Mouse (Mus musculus): Measurements from ENCODE around the gene Gm20708.
"Not testable (repeated sequence)": the region's sequence is repeated elsewhere in the genome, so short reads cannot be mapped to it uniquely, and the experiment has no call there.

Gene Gm20708

DNA sequence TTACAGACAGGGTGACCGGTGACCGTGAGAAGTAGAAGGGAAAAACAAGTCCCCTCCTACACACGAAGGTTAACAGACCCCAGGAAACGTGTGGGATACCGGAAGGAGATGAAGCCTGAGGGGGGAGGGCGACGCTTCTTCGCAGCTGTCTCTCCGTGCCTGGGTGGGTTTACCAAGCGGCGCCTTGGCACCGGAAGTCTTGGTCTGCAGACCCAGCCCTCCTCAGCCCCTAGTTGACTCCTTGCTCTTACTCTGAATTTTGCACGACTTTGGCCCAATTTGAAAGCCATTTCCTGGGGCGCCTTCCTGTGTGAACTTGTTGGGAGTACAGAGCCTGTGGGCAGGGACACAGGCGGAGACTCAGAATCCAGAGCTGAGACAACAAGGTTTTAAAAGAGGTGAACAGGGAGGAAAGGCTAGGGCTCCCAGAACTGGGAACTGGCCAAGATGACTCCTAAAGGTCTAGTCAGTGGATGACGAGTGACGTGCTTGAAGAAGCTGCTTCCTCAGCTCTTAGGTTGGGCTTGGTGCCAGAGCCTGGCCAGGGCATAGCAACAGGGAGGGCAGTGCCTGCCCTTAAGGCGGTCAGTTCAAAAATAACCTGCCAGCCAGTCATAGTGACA lies 28.2 kb upstream of the Gm20708 start:
- DNase-seq (ENCODE audit: low spot score): no peak

DNA sequence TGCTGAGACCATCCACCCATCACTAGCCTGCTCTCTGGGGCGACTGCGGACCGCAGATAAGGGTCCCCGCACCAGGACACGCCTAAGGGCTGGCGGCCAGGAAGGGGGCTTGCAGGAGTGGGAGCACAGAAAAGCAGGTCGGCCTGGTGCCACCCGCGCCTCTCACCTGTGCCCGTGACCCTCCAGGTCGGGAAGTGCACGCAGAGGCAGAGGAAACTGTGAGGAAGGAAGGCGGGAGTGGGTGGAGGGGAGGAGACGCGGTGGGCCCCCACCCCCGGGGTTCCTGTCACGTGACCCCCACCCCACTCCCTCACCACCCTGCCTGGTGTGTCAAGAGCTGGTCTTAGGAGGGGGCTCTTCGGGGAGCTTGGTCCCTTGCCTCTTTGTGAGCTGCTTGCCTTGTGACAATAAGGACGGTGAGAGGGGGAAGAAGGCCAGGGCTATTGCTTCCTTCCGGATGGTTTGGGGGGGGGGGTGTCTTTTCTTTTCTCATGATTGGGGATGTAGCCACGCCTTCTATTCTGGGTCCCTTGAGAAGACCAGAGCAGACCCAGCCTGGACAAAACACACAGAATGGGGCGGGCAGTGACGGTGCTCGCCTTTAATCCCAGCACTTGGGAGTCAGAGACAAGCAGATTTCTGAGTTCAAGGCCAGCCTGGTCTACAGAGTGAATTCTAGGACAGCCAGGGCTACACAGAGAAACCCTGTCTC lies 27.3 kb upstream of the Gm20708 start, which contains the start of the genes Tmc8 and Tmc6:
Tmc8 (plus strand) TSS at position 84 of the 712 bp plus-strand sequence.
Tmc6 (minus strand) TSS at position 206 of the 712 bp plus-strand sequence.
- no peak for DNase-seq (ENCODE audit: low spot score)

DNA sequence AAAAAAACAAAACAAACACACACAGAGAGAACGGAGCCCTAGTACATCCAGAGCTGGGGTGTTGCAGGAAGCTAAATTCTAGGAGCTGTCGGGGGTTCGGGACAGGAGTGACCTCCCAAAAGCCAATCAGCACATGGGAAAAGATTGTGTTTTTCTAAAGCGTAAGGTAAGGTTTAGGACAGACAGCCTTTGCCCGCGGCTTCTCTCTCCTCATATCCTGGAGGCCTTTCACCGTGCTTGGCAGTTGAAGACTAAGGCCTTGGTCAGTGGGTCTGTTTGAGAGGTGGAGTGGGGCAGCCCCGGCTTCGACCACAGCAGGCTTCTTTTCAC lies 26.8 kb upstream of the Gm20708 start:
- DNase-seq (ENCODE audit: low spot score): no peak

GRCm38 (mm10) chr11:117783089-117783488 lies 26.4 kb upstream of the Gm20708 start:
- peak; percentile 83 for DNase-seq (ENCODE audit: low spot score)

DNA sequence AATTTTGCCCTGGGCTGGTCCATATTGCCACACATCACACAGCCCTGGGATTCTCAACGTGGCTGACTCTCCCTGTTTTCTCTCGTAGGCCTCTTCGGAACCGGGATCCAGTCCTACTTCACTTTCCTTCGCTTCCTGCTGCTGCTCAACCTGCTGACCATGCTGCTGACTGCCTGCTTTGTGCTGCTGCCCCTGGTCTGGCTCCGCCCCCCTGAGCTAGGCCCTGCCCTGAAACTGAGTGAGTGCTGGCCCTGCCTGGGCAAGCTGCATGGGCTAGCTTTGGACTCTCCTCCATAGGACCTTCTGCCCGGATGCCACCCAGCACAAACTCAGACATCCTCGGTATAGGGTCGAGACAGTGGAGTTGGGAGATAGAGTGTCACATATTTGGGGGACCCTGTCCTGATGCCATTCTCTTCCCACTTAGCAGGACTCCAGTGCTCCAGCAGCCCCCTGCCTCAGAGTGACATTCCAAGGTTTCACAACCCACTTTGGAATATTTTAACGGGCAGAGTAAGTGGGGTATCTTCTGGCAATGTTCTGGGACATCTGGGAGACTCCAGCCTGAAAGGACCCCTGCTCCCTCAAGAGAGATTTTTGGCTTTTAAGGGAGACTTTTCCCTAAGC lies 25.7 kb upstream of the Gm20708 start:
- DNase-seq (ENCODE audit: low spot score): peak; percentile 50

- DNase-seq (ENCODE audit: low spot score): peak; percentile 77
These were observed 23.2 kb upstream of the Gm20708 start for GRCm38 (mm10) chr11:117786294-117786693.

- DNase-seq (ENCODE audit: low spot score): not testable (repeated sequence)
These were observed 21.0 kb upstream of the Gm20708 start for GRCm38 (mm10) chr11:117788481-117788880.

DNA sequence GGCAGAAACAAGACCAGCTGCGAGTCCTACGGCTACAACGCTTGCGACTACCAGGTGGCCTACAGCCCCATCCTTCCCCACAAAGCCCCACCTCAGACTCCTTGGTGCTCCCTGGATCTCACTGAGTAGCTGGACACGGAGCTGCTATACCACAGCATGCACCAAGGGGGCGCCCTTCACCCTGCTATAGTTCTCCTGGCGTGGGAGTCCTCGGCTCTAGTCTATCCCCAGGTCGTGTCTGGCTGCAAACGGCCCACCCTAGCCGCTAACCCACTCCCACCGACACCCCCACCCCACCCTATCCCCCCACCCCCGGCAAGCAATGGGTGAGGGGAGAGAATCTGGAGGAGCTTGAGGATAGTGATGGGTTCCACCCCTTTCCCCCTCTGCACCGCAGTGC lies 19.2 kb upstream of the Gm20708 start:
- peak; percentile 79 for DNase-seq (ENCODE audit: low spot score)

DNA sequence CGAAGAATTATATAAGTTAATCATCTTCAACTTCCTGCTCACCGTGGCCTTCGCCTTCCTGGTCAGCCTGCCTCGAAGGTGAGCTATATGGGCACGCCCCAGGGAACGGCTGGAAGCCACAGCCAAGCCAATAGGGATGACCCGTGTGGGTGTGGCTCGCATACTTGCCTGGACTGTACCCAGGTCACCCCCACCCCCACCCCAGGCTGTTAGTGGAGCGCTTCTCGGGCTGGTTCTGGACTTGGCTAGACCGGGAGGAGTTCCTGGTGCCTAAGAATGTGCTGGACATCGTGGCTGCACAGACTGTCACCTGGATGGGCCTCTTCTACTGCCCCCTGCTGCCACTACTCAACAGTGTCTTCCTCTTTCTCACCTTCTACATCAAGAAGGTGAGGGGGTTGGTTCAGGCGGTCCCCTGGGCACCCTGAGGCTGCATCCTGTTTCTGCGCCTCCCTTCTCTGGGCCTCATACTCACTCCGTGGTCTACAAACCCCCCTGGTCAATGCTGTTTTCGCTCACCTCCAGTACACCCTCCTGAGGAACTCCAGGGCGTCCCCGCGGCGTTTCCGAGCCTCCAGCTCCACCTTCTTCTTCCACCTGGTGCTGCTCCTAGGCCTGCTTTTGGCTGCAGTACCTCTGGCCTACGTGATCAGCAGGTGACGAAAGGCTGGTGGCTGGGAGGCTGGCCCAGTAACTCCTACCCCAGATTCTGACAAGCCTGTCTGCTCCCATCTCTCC lies 18.6 kb upstream of the Gm20708 start:
- DNase-seq (ENCODE audit: low spot score): no peak

DNA sequence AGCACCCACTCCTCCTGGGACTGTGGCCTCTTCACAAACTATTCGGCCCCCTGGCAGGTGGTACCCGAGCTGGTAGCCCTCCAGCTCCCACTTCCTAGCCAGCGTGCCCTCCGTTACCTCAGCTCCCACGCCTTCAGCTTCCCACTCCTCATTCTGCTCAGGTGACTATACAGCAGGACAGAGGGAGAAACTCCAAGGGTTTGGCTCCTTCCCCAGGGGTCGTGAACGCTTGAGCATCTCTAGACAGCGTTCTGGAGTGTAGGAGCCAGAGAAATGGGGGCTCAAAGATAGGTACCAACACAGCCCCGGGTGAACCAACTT lies 18.1 kb upstream of the Gm20708 start:
- no peak for DNase-seq (ENCODE audit: low spot score)

DNA sequence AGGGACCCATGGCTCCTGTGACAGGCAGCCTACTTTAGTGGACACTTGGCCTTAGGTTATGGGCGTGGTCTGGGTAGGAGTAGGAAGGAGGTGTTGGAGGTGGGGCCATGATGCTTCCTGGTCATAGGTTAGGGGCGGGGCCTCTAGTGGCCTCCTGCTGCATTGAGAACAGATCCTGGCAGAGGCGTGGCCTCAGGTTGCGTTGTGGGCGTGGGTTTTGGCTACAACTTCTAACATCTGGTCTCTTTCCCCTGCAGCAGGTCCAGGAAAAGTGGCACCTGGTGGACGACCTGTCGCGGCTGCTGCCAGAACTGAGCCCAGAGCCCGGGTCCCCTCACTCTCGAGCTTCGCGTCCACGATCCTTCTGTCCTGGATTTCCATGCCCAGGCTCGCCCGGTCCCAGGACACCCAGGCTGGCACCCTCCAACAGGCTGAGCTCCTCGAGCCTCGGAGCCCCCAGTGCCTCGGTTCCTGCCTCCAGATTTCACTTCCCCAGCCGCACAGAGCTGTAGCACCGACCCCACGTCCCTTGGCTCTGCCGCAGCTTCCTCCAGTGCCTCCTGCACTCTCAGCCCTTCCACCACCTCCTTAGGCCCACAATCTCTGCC lies 17.1 kb upstream of the Gm20708 start:
- DNase-seq (ENCODE audit: low spot score): peak; percentile 73

- DNase-seq (ENCODE audit: low spot score): no peak
These were observed 15.4 kb upstream of the Gm20708 start for GRCm38 (mm10) chr11:117794035-117794551.

DNA sequence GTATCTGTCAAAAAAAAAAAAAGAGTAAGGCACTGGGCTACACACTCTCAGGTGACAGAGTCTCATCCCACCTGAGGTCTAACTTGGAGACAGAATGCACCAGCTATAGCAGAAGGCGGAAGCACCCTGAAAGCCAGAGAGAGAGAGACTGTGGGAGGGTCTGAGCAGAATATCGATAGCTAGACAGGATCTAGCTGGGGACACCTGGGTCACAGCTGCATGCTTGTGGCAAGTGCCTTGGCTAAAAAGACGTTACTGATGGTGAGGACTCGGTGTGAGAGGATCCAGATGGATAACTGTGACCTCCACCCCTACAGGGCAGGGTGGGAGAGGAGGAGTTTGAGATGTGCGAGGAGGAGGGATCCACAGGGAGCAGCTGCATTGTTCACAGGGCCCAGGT lies 12.5 kb upstream of the Gm20708 start:
- DNase-seq (ENCODE audit: low spot score): no peak

DNA sequence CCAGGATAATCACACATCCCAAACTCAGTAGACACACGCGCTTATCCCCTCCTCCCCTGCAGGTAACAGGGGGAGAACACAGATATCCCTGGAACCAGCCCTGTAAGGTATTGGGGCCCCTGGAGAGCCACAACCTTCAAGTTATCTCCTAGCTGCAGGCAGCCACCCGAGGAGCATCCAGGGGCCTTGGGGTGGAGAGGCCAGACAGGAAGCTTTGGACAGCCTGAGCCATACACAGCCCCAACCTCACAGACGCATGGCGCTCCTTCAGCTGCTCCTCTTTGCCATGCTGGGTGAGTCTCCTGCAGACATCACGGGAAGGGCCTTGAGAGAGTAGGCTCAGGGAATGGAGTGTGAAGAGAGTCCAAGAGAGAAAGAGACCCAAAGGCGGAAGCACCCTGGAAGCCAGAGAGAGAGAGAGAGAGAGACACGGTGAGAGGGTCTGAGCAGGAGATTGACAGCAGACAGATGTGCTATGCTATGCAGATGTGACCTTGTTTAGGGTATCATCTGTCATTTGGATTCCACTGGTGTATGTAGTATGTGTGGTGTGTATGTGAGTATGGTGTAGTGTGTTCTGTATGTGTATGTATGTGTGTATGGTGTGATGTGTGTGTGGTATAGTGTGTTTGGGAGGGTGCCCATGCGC lies 11.8 kb upstream of the Gm20708 start, which contains the start of gene 6030468B19Rik:
6030468B19Rik (plus strand) TSS at position 150 of the 649 bp plus-strand sequence.
- DNase-seq (ENCODE audit: low spot score): no peak

GRCm38 (mm10) chr11:117798160-117798541 lies 11.3 kb upstream of the Gm20708 start:
- no peak for DNase-seq (ENCODE audit: low spot score)

DNA sequence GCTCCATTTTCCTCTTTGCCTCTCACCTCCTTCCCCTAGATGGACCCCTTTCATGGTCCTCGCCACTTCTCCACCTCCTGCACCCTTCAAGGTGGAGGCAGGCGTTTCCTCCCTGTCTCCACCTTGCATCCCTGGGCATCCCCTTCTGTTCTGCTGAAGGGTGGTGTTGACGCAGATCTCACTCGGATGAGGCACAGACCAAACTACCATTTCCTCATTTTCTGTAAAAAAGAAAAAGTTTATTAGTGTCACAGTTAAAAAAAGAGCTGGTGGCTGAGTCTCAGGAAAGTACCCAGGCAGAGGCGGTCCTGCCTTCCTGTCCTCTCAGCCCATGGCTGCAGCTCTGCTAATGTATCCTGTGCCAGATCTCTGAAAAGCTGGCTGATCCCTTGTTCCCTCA lies 10.3 kb upstream of the Gm20708 start:
- DNase-seq (ENCODE audit: low spot score): no peak

DNA sequence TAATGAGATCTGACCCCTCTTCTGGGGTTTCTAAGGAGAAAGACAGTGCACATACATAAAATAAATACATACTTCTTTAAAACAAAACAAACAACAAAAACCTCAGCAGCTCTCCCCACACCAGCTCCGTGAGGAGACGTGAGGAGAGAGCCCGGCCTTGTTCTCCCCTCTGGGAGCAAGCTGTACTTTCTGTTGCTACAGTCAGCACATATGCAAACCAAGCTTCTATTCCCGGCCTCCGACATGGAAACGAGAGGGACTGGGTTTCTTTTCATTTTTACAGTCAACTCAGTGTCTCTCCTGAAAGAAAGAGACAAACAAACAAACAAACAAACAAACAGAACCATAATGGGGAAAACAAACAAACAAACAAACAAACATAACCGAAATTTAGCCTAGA lies 9.4 kb upstream of the Gm20708 start:
- no peak for DNase-seq (ENCODE audit: low spot score)

DNA sequence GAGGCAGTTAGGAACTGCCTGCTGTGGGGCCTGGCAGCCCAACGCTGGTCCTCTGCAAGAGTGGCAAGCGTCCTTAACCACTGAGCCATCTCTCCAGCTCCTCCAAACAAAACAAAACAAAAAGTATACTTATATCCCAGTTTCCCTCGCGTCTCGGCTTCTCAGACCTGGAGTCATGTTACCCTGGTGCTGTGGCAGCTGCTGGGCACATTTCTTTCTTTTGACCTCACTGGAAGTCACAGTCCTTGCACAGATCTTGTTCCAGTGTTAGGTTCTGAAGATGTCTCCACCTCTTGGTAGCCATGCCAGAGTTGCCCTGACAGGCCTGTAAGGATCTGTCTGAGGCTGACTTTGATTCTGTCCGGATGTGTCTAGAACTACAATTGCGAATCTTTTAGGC lies 7.8 kb upstream of the Gm20708 start:
- no peak for DNase-seq (ENCODE audit: low spot score)

GRCm38 (mm10) chr11:117803166-117803688 lies 6.2 kb upstream of the Gm20708 start:
- no peak for DNase-seq (ENCODE audit: low spot score)

DNA sequence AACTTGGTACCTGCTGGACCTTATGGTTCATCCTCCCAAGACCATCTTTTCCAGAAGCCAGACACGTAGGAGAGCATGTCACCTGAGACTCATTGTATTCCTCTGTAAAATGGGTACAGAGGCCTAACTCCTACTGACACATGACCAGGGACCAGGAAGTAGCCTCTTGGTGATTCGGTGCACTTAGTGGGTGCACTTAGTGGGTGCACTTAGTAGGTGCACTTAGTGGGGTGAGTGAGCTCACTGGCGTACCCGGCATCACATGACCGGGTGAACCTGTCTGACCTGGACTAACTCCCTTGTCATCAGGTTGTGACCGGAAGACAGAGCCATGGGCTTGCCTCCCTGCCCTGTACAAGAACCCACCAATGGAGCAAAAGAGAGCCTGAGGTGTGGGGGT lies 2.7 kb upstream of the Gm20708 start:
- DNase-seq (ENCODE audit: low spot score): no peak

GRCm38 (mm10) chr11:117810401-117811046 lies 1.1 kb downstream of the Gm20708 start:
- DNase-seq (ENCODE audit: low spot score): peak; percentile 92

Data from embryo, embryonic 10.5 days (tissue).